Mouse (Mus musculus) small intestine, adult 10 weeks (tissue): ENCODE results near the gene Olfr462. TPM values are rescaled to one million over a fixed set of nuclear protein-coding genes. Genes with fewer than 3 reads are reported as not detected.

Source experiments
- polyA plus RNA-seq: library from polyadenylated mRNA; stranded (reverse); fragments of 350-450 nt; fragmentation: Illumina TruSeq; extraction: RNeasy Lipid Tissue Mini Kit (QIAGEN cat#74804); gene quantifications from one replicate; pipeline ENCODE4 v1.2.3, GENCODE M21; 2014; ENCODE audit warnings: low replicate concordance

The Olfr462 gene
- not detected for polyA plus RNA-seq

GRCm38 (mm10) chr11:87892168-87892567 lies at the start of gene Olfr462:
Olfr462 (minus strand) TSS chr11:87892268.

GRCm38 (mm10) chr11:87920966-87921365 lies 28.9 kb upstream of the Olfr462 start, which contains the start of gene Olfr464:
Olfr464 (minus strand) TSS chr11:87920967.

GRCm38 (mm10) chr11:87897287-87897686 lies 5.2 kb upstream of the Olfr462 start, which contains the start of gene Olfr463:
Olfr463 (minus strand) TSS chr11:87897387.

GRCm38 (mm10) chr11:87875436-87875835 lies 16.6 kb downstream of the Olfr462 start, which contains the start of gene Epx:
Epx (minus strand) TSS chr11:87875536.

GRCm38 (mm10) chr11:87852690-87853596 lies 39.1 kb downstream of the Olfr462 start, which contains the start of gene Mks1:
Mks1 (plus strand) TSS chr11:87853215.

Other genes with a start within 250 kb of the Olfr462 start
- 12.7 TPM for gene Rnf43, start 229.5 kb downstream of the Olfr462 start, polyA plus RNA-seq
- gene Supt4a, start 154.7 kb downstream of the Olfr462 start, polyA plus RNA-seq = 6.7 TPM
- gene Tspoap1, start 131.7 kb downstream of the Olfr462 start, polyA plus RNA-seq = not detected
- not detected for gene Mpo, start 98.7 kb downstream of the Olfr462 start, polyA plus RNA-seq
- not detected for gene Lpo, start 64.0 kb downstream of the Olfr462 start, polyA plus RNA-seq
- 0.63 TPM for gene Mks1, start 39.1 kb downstream of the Olfr462 start, polyA plus RNA-seq
- gene Epx, start 16.7 kb downstream of the Olfr462 start, polyA plus RNA-seq = not detected
- gene Olfr463, start 5.1 kb upstream of the Olfr462 start, polyA plus RNA-seq = not detected
- not detected for gene Olfr464, start 28.7 kb upstream of the Olfr462 start, polyA plus RNA-seq
- gene Dynll2, start 95.3 kb upstream of the Olfr462 start, polyA plus RNA-seq = 110 TPM
- 804 TPM for gene Srsf1, start 155.1 kb upstream of the Olfr462 start, polyA plus RNA-seq
- 76.0 TPM for gene Vezf1, start 176.0 kb upstream of the Olfr462 start, polyA plus RNA-seq
- gene Cuedc1, start 205.8 kb upstream of the Olfr462 start, polyA plus RNA-seq = 0.59 TPM